Mouse (Mus musculus): ENCODE measurements around the gene Parp9. TPM values are rescaled to one million over a fixed set of nuclear protein-coding genes. Genes with fewer than 3 reads are reported as not detected.
A peak's percentile ranks its signal among the peaks of the same experiment; 100 is the strongest.

The Parp9 gene
- total and polyA plus RNA-seq, 3 experiments: 6.5 to 9.8 (median 9.3) TPM

- H3K4me1 ChIP-seq (ENCODE audit: control insufficient read depth, insufficient read depth, low read length): peaks cover 2% of the 10 kb centered on the region; the same call in 1 of the 2 replicates
- TF ChIP-seq CTCF (IDR thresholded peaks at IDR 0.05): no peak
- TF ChIP-seq POLR2A (IDR thresholded peaks at IDR 0.05; ENCODE audit: insufficient read depth, low read depth, low read length): no peak
- TF ChIP-seq EP300 (IDR thresholded peaks at IDR 0.05; ENCODE audit: insufficient read depth, low read depth, low read length): no peak
- no peaks in the 10 kb centered on the region for H3K79me2 ChIP-seq (replicated peaks; ENCODE audit: control insufficient read depth, insufficient read depth, low read length)
- H3K4me3 ChIP-seq: no peak overlapping the region
- 73% methylated on average over 10 of the region's 10 CpGs for WGBS
- no peak overlapping the region for H3K9ac ChIP-seq (ENCODE audit: low read depth, low read length)
- H3K27ac ChIP-seq: no peak overlapping the region
- peaks cover 8% of the 10 kb centered on the region for H3K36me3 ChIP-seq (ENCODE audit: control insufficient read depth, insufficient read depth, low read length)
- intact Hi-C loops (cut with DNase I): no loop called here
- no peak for DNase-seq
- no peaks in the 10 kb centered on the region for H3K27me3 ChIP-seq (ENCODE audit: control insufficient read depth, insufficient read depth, low read length)
Observed at GRCm38 (mm10) chr16:35933181-35933580, 5.1 kb upstream of the Parp9 start.

GRCm38 (mm10) chr16:35939261-35939660 is 991 bp downstream of the Parp9 start:
- Histone ChIP-seq H3K9ac (ENCODE audit: low read depth, low read length) (peak overlapping the region; percentile 83), H3K4me3 (peak overlapping the region; percentile 88), H3K36me3 (ENCODE audit: control insufficient read depth, insufficient read depth, low read length) (peaks cover 2% of the 10 kb centered on the region; the same call in 1 of the 2 replicates), H3K27ac (peak overlapping the region; percentile 90), H3K4me1 (ENCODE audit: control insufficient read depth, insufficient read depth, low read length) (peaks cover 2% of the 10 kb centered on the region; the same call in 1 of the 2 replicates), H3K79me2 (replicated peaks; ENCODE audit: control insufficient read depth, insufficient read depth, low read length) (no peaks in the 10 kb centered on the region), H3K27me3 (ENCODE audit: control insufficient read depth, insufficient read depth, low read length) (no peaks in the 10 kb centered on the region)
- no peak for TF ChIP-seq CTCF (IDR thresholded peaks at IDR 0.05)
- no peak for TF ChIP-seq POLR2A (IDR thresholded peaks at IDR 0.05; ENCODE audit: insufficient read depth, low read depth, low read length)
- no peak for TF ChIP-seq EP300 (IDR thresholded peaks at IDR 0.05; ENCODE audit: insufficient read depth, low read depth, low read length)
- peak in 1 of 2 experiments; percentile 36 for DNase-seq
- intact Hi-C loops (cut with DNase I): loop anchor here (1.0 to 5.0 kb wide), 2 partner anchors 65 to 133 kb away; partner anchors contain the start of genes Ccdc58 and Fam162a
- 3% methylated on average over 6 of the region's 6 CpGs for WGBS

- TF ChIP-seq POLR2A (IDR thresholded peaks at IDR 0.05; ENCODE audit: insufficient read depth, low read depth, low read length): peak; percentile 85
- peak; percentile 92 for TF ChIP-seq CTCF (IDR thresholded peaks at IDR 0.05)
- TF ChIP-seq EP300 (IDR thresholded peaks at IDR 0.05; ENCODE audit: insufficient read depth, low read depth, low read length): peak; percentile 77; the same call in 1 of the 2 replicates
- peak overlapping the region; percentile 90 for H3K27ac ChIP-seq
Observed at GRCm38 (mm10) chr16:35939690-35940089, 1.4 kb downstream of the Parp9 start.

GRCm38 (mm10) chr16:35941382-35941781 is 3.1 kb downstream of the Parp9 start:
- no peak for DNase-seq
- Histone ChIP-seq H3K4me3 (no peak overlapping the region), H3K36me3 (ENCODE audit: control insufficient read depth, insufficient read depth, low read length) (peaks cover 2% of the 10 kb centered on the region; the same call in 1 of the 2 replicates), H3K79me2 (replicated peaks; ENCODE audit: control insufficient read depth, insufficient read depth, low read length) (no peaks in the 10 kb centered on the region), H3K4me1 (ENCODE audit: control insufficient read depth, insufficient read depth, low read length) (peaks cover 2% of the 10 kb centered on the region; the same call in 1 of the 2 replicates), H3K27me3 (ENCODE audit: control insufficient read depth, insufficient read depth, low read length) (no peaks in the 10 kb centered on the region), H3K27ac (no peak overlapping the region), H3K9ac (ENCODE audit: low read depth, low read length) (no peak overlapping the region)
- 83% methylated on average over 7 of the region's 7 CpGs for WGBS
- intact Hi-C loops (cut with DNase I): loop anchor here (10.0 kb wide), 1 partner anchor 177 kb away; the partner anchor contains the start of gene Dirc2
- TF ChIP-seq CTCF (IDR thresholded peaks at IDR 0.05) (peak; percentile 64), EP300 (IDR thresholded peaks at IDR 0.05; ENCODE audit: insufficient read depth, low read depth, low read length) (no peak)

More at GRCm38 (mm10) chr16:35939690-35940089, 1.4 kb downstream of the Parp9 start:
- Histone ChIP-seq H3K4me1 (ENCODE audit: control insufficient read depth, insufficient read depth, low read length) (peaks cover 2% of the 10 kb centered on the region; the same call in 1 of the 2 replicates), H3K27me3 (ENCODE audit: control insufficient read depth, insufficient read depth, low read length) (no peaks in the 10 kb centered on the region), H3K4me3 (peak overlapping the region; percentile 88), H3K36me3 (ENCODE audit: control insufficient read depth, insufficient read depth, low read length) (peaks cover 2% of the 10 kb centered on the region; the same call in 1 of the 2 replicates), H3K9ac (ENCODE audit: low read depth, low read length) (peak overlapping the region; percentile 83), H3K79me2 (replicated peaks; ENCODE audit: control insufficient read depth, insufficient read depth, low read length) (no peaks in the 10 kb centered on the region)
- peak; percentile 88 to 89 for DNase-seq
- WGBS: under 1% methylated on average over 9 of the region's 9 CpGs
- intact Hi-C loops (cut with DNase I): loop anchor here (1.0 to 10.0 kb wide), 3 partner anchors 65 to 175 kb away; partner anchors contain the start of genes Ccdc58, Dirc2 and Fam162a

- intact Hi-C loops (cut with DNase I): loop anchor here (10.0 kb wide), 1 partner anchor 184 kb away; the partner anchor contains the start of gene Dirc2
- H3K4me1 ChIP-seq (ENCODE audit: control insufficient read depth, insufficient read depth, low read length): peaks cover 4% of the 10 kb centered on the region
- H3K9ac ChIP-seq (ENCODE audit: low read depth, low read length): peak overlapping the region; percentile 33; the same call in 1 of the 2 replicates
- H3K27me3 ChIP-seq (ENCODE audit: control insufficient read depth, insufficient read depth, low read length): no peaks in the 10 kb centered on the region
- peaks cover 21% of the 10 kb centered on the region for H3K36me3 ChIP-seq (ENCODE audit: control insufficient read depth, insufficient read depth, low read length)
- WGBS: 22% methylated on average over 5 of the region's 5 CpGs
- no peaks in the 10 kb centered on the region; the same call in 1 of the 2 replicates for H3K79me2 ChIP-seq (replicated peaks; ENCODE audit: control insufficient read depth, insufficient read depth, low read length)
- TF ChIP-seq CTCF (IDR thresholded peaks at IDR 0.05): no peak
- TF ChIP-seq POLR2A (IDR thresholded peaks at IDR 0.05; ENCODE audit: insufficient read depth, low read depth, low read length): no peak
- TF ChIP-seq EP300 (IDR thresholded peaks at IDR 0.05; ENCODE audit: insufficient read depth, low read depth, low read length): 0 out of 2 replicates have a peak, but pooled peaks have one; percentile 14
- H3K27ac ChIP-seq: peak overlapping the region; percentile 87
- H3K4me3 ChIP-seq: peak overlapping the region; percentile 16; the same call in 1 of the 2 replicates
- DNase-seq: peak; percentile 72 to 85
Observed at GRCm38 (mm10) chr16:35949264-35949663, 11.0 kb downstream of the Parp9 start.

- DNase-seq: no peak
- Histone ChIP-seq H3K4me1 (ENCODE audit: control insufficient read depth, insufficient read depth, low read length) (peaks cover 4% of the 10 kb centered on the region), H3K27ac (no peak overlapping the region), H3K36me3 (ENCODE audit: control insufficient read depth, insufficient read depth, low read length) (peaks cover 21% of the 10 kb centered on the region), H3K27me3 (ENCODE audit: control insufficient read depth, insufficient read depth, low read length) (no peaks in the 10 kb centered on the region), H3K79me2 (replicated peaks; ENCODE audit: control insufficient read depth, insufficient read depth, low read length) (no peaks in the 10 kb centered on the region; the same call in 1 of the 2 replicates), H3K4me3 (no peak overlapping the region), H3K9ac (ENCODE audit: low read depth, low read length) (no peak overlapping the region)
- TF ChIP-seq CTCF (IDR thresholded peaks at IDR 0.05) (no peak), EP300 (IDR thresholded peaks at IDR 0.05; ENCODE audit: insufficient read depth, low read depth, low read length) (no peak), POLR2A (IDR thresholded peaks at IDR 0.05; ENCODE audit: insufficient read depth, low read depth, low read length) (no peak)
- WGBS: 96% methylated on average over 3 of the region's 3 CpGs
- intact Hi-C loops (cut with DNase I): no loop called here
Observed at GRCm38 (mm10) chr16:35951216-35951615, 12.9 kb downstream of the Parp9 start.

Data from heart, adult 2 months (tissue).